Mouse (Mus musculus) intestine, embryonic 16.5 days (tissue): ENCODE data around the gene Creb3l2. TPM values are rescaled to one million over a fixed set of nuclear protein-coding genes. Genes with fewer than 3 reads are reported as not detected.
A peak's percentile ranks its signal among the peaks of the same experiment; 100 is the strongest.
"Not testable (repeated sequence)": the region's sequence is repeated elsewhere in the genome, so short reads cannot be mapped to it uniquely, and the experiment has no call there.

ENCODE experiments used
- ATAC-seq: fragments of 200-750 bp; cut with Nextera tagmentation; 2 replicates; pipeline ENCODE4 v1.8.0; 2017; ENCODE audit warnings: moderate TSS enrichment, moderate library complexity
- H3K27ac ChIP-seq: fragments of 300-500 bp; sonication (generic); 2 replicates; pipeline ENCODE4 v1.5.1; 2014; ENCODE audit warnings: mild to moderate bottlenecking, low read length
- H3K27me3 ChIP-seq: fragments of 300-500 bp; sonication (generic); replicated peaks from 2 replicates; pipeline ENCODE4 v1.6.1; 2014; ENCODE audit warnings: low read length, control low read depth, mixed read lengths; ENCODE audit not compliant: control insufficient read depth, insufficient read depth
- H3K36me3 ChIP-seq: fragments of 300-500 bp; sonication (generic); 2 replicates; pipeline ENCODE4 v1.6.1; 2014; ENCODE audit warnings: low read length, control low read depth; ENCODE audit not compliant: control insufficient read depth, insufficient read depth
- H3K4me1 ChIP-seq: fragments of 300-500 bp; sonication (generic); 2 replicates; pipeline ENCODE4 v1.6.1; 2014; ENCODE audit warnings: low read length, control low read depth, mixed read lengths; ENCODE audit not compliant: control insufficient read depth, insufficient read depth
- H3K4me2 ChIP-seq: fragments of 300-500 bp; sonication (generic); 2 replicates; pipeline ENCODE4 v1.6.1; 2014; ENCODE audit warnings: low read depth, low read length, control low read depth
- H3K4me3 ChIP-seq: fragments of 300-500 bp; sonication (generic); 2 replicates; pipeline ENCODE4 v1.5.1; 2014; ENCODE audit warnings: mild to moderate bottlenecking, low read length
- H3K9ac ChIP-seq: fragments of 300-500 bp; sonication (generic); 2 replicates; pipeline ENCODE4 v1.6.1; 2014; ENCODE audit warnings: low read depth, low read length
- H3K9me3 ChIP-seq: fragments of 300-500 bp; sonication (generic); 2 replicates; pipeline ENCODE4 v1.6.1; 2016; ENCODE audit warnings: low read length, control low read depth; ENCODE audit not compliant: control insufficient read depth
- WGBS: fragments of 180-500 bp; shearing (Covaris S2); extraction: QIAGEN DNeasy Blood & Tissue Kit; methylation state at CpG from one replicate; pipeline ENCODE4 v1.1.7; 2014; 5-methylcytosine and 5-hydroxymethylcytosine counted together
- polyA plus RNA-seq: library from polyadenylated mRNA; unstranded; fragments of >200 nt; fragmentation: Nextera tagmentation; extraction: Ambion mirVana; gene quantifications from 2 replicates; pipeline ENCODE4 v1.2.1, GENCODE M21; 2015

Creb3l2 gene
- polyA plus RNA-seq, 1 experiment from 2014 or later: 13.4 TPM

DNA sequence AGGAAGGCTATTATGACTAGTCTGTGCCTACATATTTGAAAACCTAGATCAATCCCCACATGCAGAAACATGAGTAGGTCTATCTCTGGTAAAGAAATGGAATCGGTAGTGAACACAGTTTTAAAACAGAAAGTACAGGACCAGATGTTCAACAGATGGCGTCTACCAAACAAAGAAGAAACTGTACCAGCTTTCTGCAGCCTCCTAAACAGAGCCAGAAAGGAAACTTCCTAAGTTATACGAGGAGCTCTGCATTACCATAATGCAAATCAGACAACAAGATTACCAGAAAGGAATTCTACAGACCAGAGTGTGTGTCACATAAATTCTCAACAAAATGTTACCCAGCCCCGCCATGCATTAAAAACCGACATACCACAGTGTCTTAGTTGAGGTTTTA, 23.9 kb upstream of the Creb3l2 start:
- H3K9me3 ChIP-seq: no peaks in the 10 kb centered on the region
- no peak overlapping the region for H3K4me2 ChIP-seq
- H3K27me3 ChIP-seq: no peaks in the 10 kb centered on the region
- no peak overlapping the region for H3K9ac ChIP-seq
- no peak for ATAC-seq
- H3K4me1 ChIP-seq: no peaks in the 10 kb centered on the region
- H3K36me3 ChIP-seq: no peaks in the 10 kb centered on the region
- 44% methylated on average over 5 of the region's 5 CpGs for WGBS
- no peak overlapping the region for H3K27ac ChIP-seq
- H3K4me3 ChIP-seq: no peak overlapping the region

DNA sequence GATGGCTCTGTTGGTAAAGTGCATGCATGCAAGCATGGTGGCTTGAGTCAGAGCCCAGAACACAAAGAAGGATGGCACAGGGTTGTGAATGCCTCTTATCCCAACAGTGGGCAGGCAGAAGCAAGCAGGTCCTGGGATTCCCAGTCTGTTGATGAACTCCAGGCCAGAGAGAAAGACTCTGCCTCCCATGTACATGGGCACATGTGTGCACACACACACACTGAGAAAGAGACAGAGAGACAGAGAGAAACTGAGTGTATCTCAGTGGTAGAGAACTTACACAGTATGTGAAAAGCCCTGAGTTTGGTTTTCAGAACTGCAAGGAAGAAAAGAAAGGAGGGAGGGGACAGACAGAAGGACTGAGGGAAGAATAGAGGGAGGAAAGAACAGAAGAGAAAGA, 23.4 kb upstream of the Creb3l2 start:
- Histone ChIP-seq H3K4me3 (no peak overlapping the region), H3K4me2 (no peak overlapping the region), H3K27me3 (no peaks in the 10 kb centered on the region), H3K4me1 (no peaks in the 10 kb centered on the region), H3K27ac (0 out of 2 replicates have a peak overlapping the region, but pooled peaks have one; percentile 33), H3K9ac (no peak overlapping the region), H3K9me3 (no peaks in the 10 kb centered on the region), H3K36me3 (no peaks in the 10 kb centered on the region)
- ATAC-seq: no peak

DNA sequence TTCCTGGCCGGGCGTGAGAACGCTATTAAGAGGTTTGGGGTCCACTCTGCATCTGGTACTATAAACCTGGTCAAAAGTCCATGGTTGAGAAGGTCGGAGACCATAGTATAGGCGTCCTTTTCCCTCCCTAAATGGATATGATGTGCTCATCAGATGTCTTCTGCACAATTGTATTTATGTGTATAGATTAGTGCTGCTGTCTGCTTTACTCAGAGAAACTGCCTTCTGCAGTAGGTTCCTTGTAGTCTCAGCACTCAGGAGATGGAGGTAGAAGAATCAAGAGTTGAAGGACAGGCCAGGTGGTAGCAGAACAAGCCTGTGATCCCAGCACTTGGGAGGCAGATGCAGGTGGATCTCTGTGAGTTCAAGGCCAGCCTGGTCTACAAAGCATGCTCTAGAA, 22.6 kb upstream of the Creb3l2 start:
- peak; percentile 53 for ATAC-seq
- Histone ChIP-seq H3K9me3 (no peaks in the 10 kb centered on the region), H3K27me3 (no peaks in the 10 kb centered on the region), H3K4me3 (peak overlapping the region; percentile 40), H3K4me2 (peak overlapping the region; percentile 50), H3K36me3 (no peaks in the 10 kb centered on the region), H3K27ac (no peak overlapping the region), H3K4me1 (no peaks in the 10 kb centered on the region), H3K9ac (no peak overlapping the region; the same call in 1 of the 2 replicates)
- WGBS: 2% methylated on average over 5 of the region's 5 CpGs

DNA sequence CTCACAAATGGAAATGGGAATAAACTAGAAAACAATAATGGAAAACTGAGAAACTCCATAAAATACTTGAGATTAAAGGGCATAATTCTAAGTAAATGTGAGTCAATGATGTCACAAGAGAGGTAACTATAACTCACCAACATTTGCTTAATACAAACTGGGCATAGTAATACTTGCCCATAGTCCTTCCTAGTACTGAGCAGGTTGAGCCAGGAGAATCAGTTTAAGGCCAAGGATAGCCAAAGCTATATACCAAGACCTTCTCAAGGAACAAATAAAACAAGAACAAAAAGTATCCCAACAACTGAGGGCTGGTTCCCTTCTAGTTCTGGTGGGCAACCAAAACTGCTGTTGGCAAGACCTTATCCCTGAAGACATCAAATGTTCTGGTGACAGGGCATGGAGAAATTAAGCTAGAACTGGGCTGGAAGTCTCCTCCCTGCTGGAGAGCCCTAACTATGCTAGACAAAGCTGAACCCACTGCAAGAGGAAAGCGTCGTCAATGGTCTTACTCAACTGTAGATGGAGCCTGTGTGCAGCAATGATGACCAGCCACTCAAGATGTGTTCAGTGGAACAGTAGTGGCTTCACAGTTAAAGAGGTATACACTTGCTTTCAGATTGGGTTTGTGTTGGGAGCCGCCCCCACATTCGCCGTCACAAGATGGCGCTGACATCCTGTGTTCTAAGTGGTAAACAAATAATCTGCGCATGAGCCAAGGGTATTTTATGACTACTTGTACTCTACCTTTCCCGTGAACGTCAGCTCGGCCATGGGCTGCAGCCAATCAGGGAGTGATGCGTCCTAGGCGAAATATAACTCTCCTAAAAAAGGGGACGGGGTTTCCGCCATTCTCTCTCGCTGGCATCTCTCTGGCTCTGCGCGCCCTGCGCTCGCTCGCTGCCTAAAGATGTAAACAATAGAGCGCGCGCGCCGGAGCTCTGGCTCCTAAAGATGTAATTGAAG, 21.9 kb upstream of the Creb3l2 start:
- H3K9ac ChIP-seq, H3K4me1 ChIP-seq, H3K27ac ChIP-seq, H3K27me3 ChIP-seq, H3K36me3 ChIP-seq, H3K9me3 ChIP-seq: not testable (repeated sequence)
- peak overlapping the region; percentile 40 for H3K4me3 ChIP-seq
- peak; percentile 96 for ATAC-seq
- peak overlapping the region; percentile 30; the same call in 1 of the 2 replicates for H3K4me2 ChIP-seq
- 3% methylated on average over 6 of the region's 25 CpGs for WGBS

DNA sequence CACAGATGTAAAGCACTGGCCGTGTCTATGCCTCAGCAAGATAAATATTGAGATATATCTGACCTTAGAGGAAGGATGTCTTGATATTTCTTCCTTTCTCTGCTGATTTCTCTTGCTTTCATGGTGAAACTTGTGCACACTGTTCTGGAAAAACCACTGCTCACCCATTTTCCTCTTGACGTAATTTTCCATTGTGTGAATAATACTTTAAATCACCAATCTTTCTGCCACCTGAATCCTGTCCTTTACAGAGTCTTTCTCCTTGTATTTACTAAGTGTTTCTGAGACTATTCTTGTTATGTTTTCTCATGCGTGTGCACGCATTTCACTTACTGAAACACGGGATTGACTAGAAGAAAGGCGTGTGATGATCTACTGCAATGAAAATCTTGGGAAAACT, 18.7 kb upstream of the Creb3l2 start:
- no peak overlapping the region for H3K4me2 ChIP-seq
- WGBS: 82% methylated on average over 6 of the region's 6 CpGs
- H3K9ac ChIP-seq: no peak overlapping the region
- ATAC-seq: no peak
- H3K4me1 ChIP-seq: no peaks in the 10 kb centered on the region
- no peaks in the 10 kb centered on the region for H3K27me3 ChIP-seq
- H3K4me3 ChIP-seq: no peak overlapping the region
- H3K36me3 ChIP-seq: no peaks in the 10 kb centered on the region
- no peaks in the 10 kb centered on the region for H3K9me3 ChIP-seq
- no peak overlapping the region for H3K27ac ChIP-seq

DNA sequence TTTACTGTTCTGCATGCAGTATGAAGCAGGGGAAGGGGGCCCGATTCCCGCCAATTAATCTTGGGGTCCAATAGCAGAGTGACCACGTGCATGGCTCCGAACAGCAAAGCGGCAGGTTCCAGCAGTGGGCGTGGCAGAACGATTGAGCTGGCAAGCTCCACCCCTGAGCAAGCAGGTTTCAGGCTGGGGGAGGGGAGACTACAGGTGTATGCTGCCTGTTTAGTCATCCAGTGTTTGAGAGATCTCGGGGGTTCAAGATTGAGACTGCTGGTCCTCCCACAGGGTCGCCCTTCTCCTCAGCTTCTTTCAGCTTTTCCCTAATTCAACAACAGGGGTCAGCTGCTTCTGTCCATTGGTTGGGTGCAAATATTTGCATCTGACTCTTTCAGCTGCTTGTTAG, 17.7 kb upstream of the Creb3l2 start:
- H3K9ac ChIP-seq, H3K4me2 ChIP-seq, H3K4me1 ChIP-seq, H3K27me3 ChIP-seq, H3K4me3 ChIP-seq, H3K36me3 ChIP-seq, H3K27ac ChIP-seq, ATAC-seq, H3K9me3 ChIP-seq: not testable (repeated sequence)
- WGBS: 40% methylated on average over 9 of the region's 9 CpGs

DNA sequence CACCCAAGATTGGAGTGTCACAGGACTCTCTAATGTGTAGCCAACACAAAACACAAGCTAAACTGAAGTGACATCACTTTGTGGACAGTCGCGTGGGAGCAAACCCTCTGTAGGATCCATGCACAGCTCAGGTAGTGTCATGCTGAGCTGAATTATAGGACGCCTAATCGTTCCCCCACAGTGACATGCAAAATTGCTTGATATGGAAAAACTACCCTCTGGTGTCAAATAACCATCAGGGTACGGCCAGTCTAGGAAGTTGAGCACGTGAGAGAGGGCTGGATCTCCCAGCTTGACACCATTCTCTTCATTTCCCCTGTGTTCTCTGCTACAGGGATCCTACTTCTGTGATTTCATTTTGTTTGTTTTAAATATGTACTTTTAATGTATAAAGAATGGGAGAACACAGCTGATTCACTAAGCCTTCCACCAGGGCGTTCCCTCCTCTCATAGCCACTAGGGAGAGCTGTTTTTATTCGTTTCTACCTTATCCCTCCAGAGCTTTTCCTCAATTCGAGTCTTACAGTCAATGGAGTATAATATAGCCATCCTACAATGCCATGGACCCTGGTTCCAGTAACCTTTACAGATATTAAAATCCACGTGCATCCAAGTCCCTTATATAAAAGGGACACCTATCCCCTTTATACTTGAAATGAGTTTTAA, 16.2 kb upstream of the Creb3l2 start:
- Histone ChIP-seq H3K4me1 (no peaks in the 10 kb centered on the region), H3K4me2 (no peak overlapping the region), H3K9ac (no peak overlapping the region), H3K27me3 (no peaks in the 10 kb centered on the region), H3K9me3 (no peaks in the 10 kb centered on the region), H3K27ac (no peak overlapping the region), H3K36me3 (no peaks in the 10 kb centered on the region), H3K4me3 (no peak overlapping the region)
- WGBS: 45% methylated on average over 10 of the region's 10 CpGs
- ATAC-seq: no peak

DNA sequence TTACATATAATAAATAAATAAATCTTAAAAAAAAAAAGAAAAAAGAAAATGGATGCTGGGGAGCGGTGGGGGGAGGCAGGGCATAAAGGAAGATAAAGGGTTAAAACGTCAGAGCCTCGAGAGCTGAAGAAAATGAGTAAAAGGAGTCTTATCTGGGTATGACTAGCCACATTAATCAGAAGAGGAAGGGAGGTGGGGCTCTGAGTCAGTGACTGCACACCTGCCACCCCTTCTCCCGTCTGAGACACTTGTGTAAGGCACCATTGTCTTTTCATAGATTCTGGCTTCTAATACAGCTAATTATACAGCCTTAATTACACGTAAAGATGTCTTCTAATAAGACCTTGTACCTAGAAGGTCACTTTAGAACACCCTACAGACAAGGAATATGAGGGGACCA, 13.6 kb upstream of the Creb3l2 start:
- no peaks in the 10 kb centered on the region for H3K27me3 ChIP-seq
- no peak overlapping the region for H3K4me2 ChIP-seq
- no peak overlapping the region for H3K27ac ChIP-seq
- H3K9me3 ChIP-seq: no peaks in the 10 kb centered on the region
- no peak overlapping the region for H3K9ac ChIP-seq
- 0 out of 2 replicates have a peak, but pooled peaks cover 2% of the 10 kb centered on the region for H3K4me1 ChIP-seq
- WGBS: 54% methylated on average over 5 of the region's 5 CpGs
- H3K4me3 ChIP-seq: no peak overlapping the region
- no peaks in the 10 kb centered on the region for H3K36me3 ChIP-seq
- ATAC-seq: peak; percentile 78

DNA sequence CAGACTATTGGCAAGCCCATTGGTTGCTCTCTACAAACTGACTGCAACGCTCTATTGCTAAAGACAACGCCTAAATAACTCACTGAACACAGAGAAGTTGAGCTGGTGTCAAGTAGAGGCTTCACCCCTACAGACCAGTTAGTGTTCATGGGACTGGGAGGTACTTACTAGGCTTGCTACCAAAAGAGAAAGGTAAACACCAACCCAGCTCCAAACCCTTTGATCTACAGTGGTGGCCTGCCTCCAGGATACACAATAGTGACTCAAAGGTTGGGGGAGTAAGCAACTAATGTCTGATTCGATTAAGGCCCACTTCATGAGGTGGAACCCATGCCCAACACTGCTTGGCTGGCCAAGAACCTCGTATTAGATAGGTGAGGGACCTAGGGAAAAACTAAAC, 11.1 kb upstream of the Creb3l2 start:
- Histone ChIP-seq H3K4me3 (no peak overlapping the region), H3K36me3 (no peaks in the 10 kb centered on the region), H3K9me3 (no peaks in the 10 kb centered on the region), H3K9ac (no peak overlapping the region), H3K4me2 (no peak overlapping the region), H3K27ac (no peak overlapping the region), H3K27me3 (no peaks in the 10 kb centered on the region), H3K4me1 (0 out of 2 replicates have a peak, but pooled peaks cover 2% of the 10 kb centered on the region)
- WGBS: 74% methylated on average over 4 of the region's 4 CpGs
- no peak for ATAC-seq
